Mouse (Mus musculus) G1E (cell line): Measurements from ENCODE around the gene Iqch.

Experiments
- CTCF ChIP-seq: IDR thresholded peaks from 2 replicates; pipeline ENCODE4 v1.5.1; 2012; ENCODE audit warnings: low read depth, low read length, inconsistent platforms, mixed read lengths
- GATA1 ChIP-seq: IDR thresholded peaks from 2 replicates; pipeline ENCODE4 v1.6.1; 2012; ENCODE audit warnings: borderline replicate concordance, low read length, inconsistent platforms, mixed read lengths
- GATA2 ChIP-seq: IDR thresholded peaks from 2 replicates; pipeline ENCODE4 v1.6.1; 2012; ENCODE audit warnings: low read depth, low read length, inconsistent platforms, borderline replicate concordance
- TAL1 ChIP-seq: conservative IDR thresholded peaks from 2 replicates; pipeline ENCODE4 v1.6.1; 2012; ENCODE audit warnings: low read depth, low read length, inconsistent platforms, mixed read lengths

- TF ChIP-seq GATA1 (no peak), GATA2 (no peak), TAL1 (no peak), CTCF (no peak)
Measured at GRCm38 (mm10) chr9:63380326-63380725, 222.0 kb downstream of the Iqch start.
